Mouse (Mus musculus) megakaryocyte, embryonic 14.5 days (primary cell): ENCODE measurements around the gene Rasl11a. TPM values are rescaled to one million over a fixed set of nuclear protein-coding genes. Genes with fewer than 3 reads are reported as not detected.

Experiments
- H3K27me3 ChIP-seq: replicated peaks from 2 replicates; pipeline ENCODE3; 2012; ENCODE audit warnings: inconsistent platforms
- H3K36me3 ChIP-seq: replicated peaks from 2 replicates; pipeline ENCODE3; 2012; ENCODE audit warnings: low read length, inconsistent platforms, mixed read lengths
- H3K4me1 ChIP-seq: 2 replicates; pipeline ENCODE4 v1.6.1; 2012; ENCODE audit warnings: inconsistent platforms
- H3K4me3 ChIP-seq: replicated peaks from 2 replicates; pipeline ENCODE3; 2012; ENCODE audit warnings: moderate library complexity, mild to moderate bottlenecking, inconsistent platforms
- H3K9me3 ChIP-seq: 2 replicates; pipeline ENCODE4 v1.6.1; 2012; ENCODE audit warnings: inconsistent platforms
- FLI1 ChIP-seq: IDR thresholded peaks from 2 replicates; pipeline ENCODE4 v1.6.1; 2012; ENCODE audit warnings: low read length, inconsistent platforms, mixed read lengths
- GATA1 ChIP-seq: IDR thresholded peaks from 3 replicates; pipeline ENCODE4 v1.6.1; 2012; ENCODE audit warnings: mixed read lengths, low read length, inconsistent platforms, borderline replicate concordance
- polyA plus RNA-seq: library from polyadenylated mRNA; stranded (reverse); fragments of >175 nt; gene quantifications from 2 replicates; pipeline ENCODE4 v1.2.3, GENCODE M21; 2012; ENCODE audit warnings: low replicate concordance; ENCODE audit not compliant: insufficient read depth

Gene Rasl11a
- 6.5 and 7.0 TPM in 2 replicates for polyA plus RNA-seq

GRCm38 (mm10) chr5:146844945-146845365, at the start of gene Rasl11a:
TSS of gene Rasl11a (plus strand) at chr5:146845071.
- Histone ChIP-seq H3K4me1 (peaks cover 31% of the 10 kb centered on the region), H3K9me3 (no peaks in the 10 kb centered on the region), H3K36me3 (peaks cover 10% of the 10 kb centered on the region), H3K27me3 (peaks cover 2% of the 10 kb centered on the region), H3K4me3 (peak within 1 kb of the TSS; percentile 92)
- TF ChIP-seq FLI1: no peak
- TF ChIP-seq GATA1: no peak

- H3K36me3 ChIP-seq: no peaks in the 10 kb centered on the region
Observed at GRCm38 (mm10) chr5:146795728-146796127, 49.1 kb upstream of the Rasl11a start.

GRCm38 (mm10) chr5:146798031-146798430, 46.8 kb upstream of the Rasl11a start:
- H3K27me3 ChIP-seq: no peaks in the 10 kb centered on the region
- peaks cover 35% of the 10 kb centered on the region for H3K4me1 ChIP-seq
- H3K9me3 ChIP-seq: peaks cover 17% of the 10 kb centered on the region
- peaks cover 10% of the 10 kb centered on the region for H3K36me3 ChIP-seq
- TF ChIP-seq GATA1 (no peak), FLI1 (no peak)
- peak overlapping the region; percentile 3 for H3K4me3 ChIP-seq

More at GRCm38 (mm10) chr5:146795728-146796127, 49.1 kb upstream of the Rasl11a start:
- peaks cover 58% of the 10 kb centered on the region for H3K4me1 ChIP-seq
- H3K27me3 ChIP-seq: no peaks in the 10 kb centered on the region
- H3K4me3 ChIP-seq: no peak overlapping the region
- no peak for TF ChIP-seq FLI1
- no peak for TF ChIP-seq GATA1
- no peaks in the 10 kb centered on the region for H3K9me3 ChIP-seq

GRCm38 (mm10) chr5:146806004-146806430, 38.9 kb upstream of the Rasl11a start:
- peaks cover 10% of the 10 kb centered on the region for H3K36me3 ChIP-seq
- peaks cover 31% of the 10 kb centered on the region for H3K4me1 ChIP-seq
- peaks cover 17% of the 10 kb centered on the region for H3K9me3 ChIP-seq
- H3K27me3 ChIP-seq: peaks cover 3% of the 10 kb centered on the region
- no peak for TF ChIP-seq GATA1
- no peak for TF ChIP-seq FLI1
- H3K4me3 ChIP-seq: no peak overlapping the region

GRCm38 (mm10) chr5:146809951-146810350, 34.9 kb upstream of the Rasl11a start:
- Histone ChIP-seq H3K9me3 (peaks cover 10% of the 10 kb centered on the region), H3K4me1 (peaks cover 26% of the 10 kb centered on the region), H3K4me3 (no peak overlapping the region), H3K27me3 (peaks cover 3% of the 10 kb centered on the region), H3K36me3 (no peaks in the 10 kb centered on the region)
- TF ChIP-seq GATA1 (no peak), FLI1 (no peak)

- Histone ChIP-seq H3K9me3 (peaks cover 18% of the 10 kb centered on the region), H3K36me3 (peaks cover 3% of the 10 kb centered on the region), H3K4me3 (no peak overlapping the region), H3K4me1 (peaks cover 26% of the 10 kb centered on the region), H3K27me3 (peaks cover 3% of the 10 kb centered on the region)
- TF ChIP-seq GATA1: no peak
- no peak for TF ChIP-seq FLI1
Observed at GRCm38 (mm10) chr5:146812866-146813265, 32.0 kb upstream of the Rasl11a start.

- Histone ChIP-seq H3K4me3 (no peak overlapping the region), H3K9me3 (peaks cover 18% of the 10 kb centered on the region), H3K4me1 (peaks cover 24% of the 10 kb centered on the region), H3K27me3 (peaks cover 2% of the 10 kb centered on the region), H3K36me3 (peaks cover 3% of the 10 kb centered on the region)
- TF ChIP-seq GATA1 (no peak), FLI1 (no peak)
Observed at GRCm38 (mm10) chr5:146813421-146813820, 31.4 kb upstream of the Rasl11a start.

GRCm38 (mm10) chr5:146815394-146815793, 29.5 kb upstream of the Rasl11a start:
- peaks cover 17% of the 10 kb centered on the region for H3K4me1 ChIP-seq
- H3K27me3 ChIP-seq: no peaks in the 10 kb centered on the region
- H3K9me3 ChIP-seq: peaks cover 18% of the 10 kb centered on the region
- no peak overlapping the region for H3K4me3 ChIP-seq
- peaks cover 3% of the 10 kb centered on the region for H3K36me3 ChIP-seq
- TF ChIP-seq GATA1 (no peak), FLI1 (no peak)

GRCm38 (mm10) chr5:146817583-146817982, 27.3 kb upstream of the Rasl11a start:
- Histone ChIP-seq H3K4me3 (no peak overlapping the region), H3K27me3 (no peaks in the 10 kb centered on the region), H3K4me1 (peaks cover 19% of the 10 kb centered on the region), H3K36me3 (peaks cover 3% of the 10 kb centered on the region), H3K9me3 (peaks cover 14% of the 10 kb centered on the region)
- TF ChIP-seq FLI1 (no peak), GATA1 (no peak)

- Histone ChIP-seq H3K27me3 (no peaks in the 10 kb centered on the region), H3K4me1 (peaks cover 23% of the 10 kb centered on the region), H3K9me3 (peaks cover 9% of the 10 kb centered on the region; the same call in 1 of the 2 replicates), H3K4me3 (no peak overlapping the region), H3K36me3 (peaks cover 3% of the 10 kb centered on the region)
- TF ChIP-seq GATA1: no peak
- no peak for TF ChIP-seq FLI1
Observed at GRCm38 (mm10) chr5:146818906-146819623, 25.8 kb upstream of the Rasl11a start.
